Mouse (Mus musculus) adrenal gland, adult 18-20 months (tissue): ENCODE measurements around the gene Rad23b. TPM values are rescaled to one million over a fixed set of nuclear protein-coding genes. Genes with fewer than 3 reads are reported as not detected.
"Not testable (repeated sequence)": the region's sequence is repeated elsewhere in the genome, so short reads cannot be mapped to it uniquely, and the experiment has no call there.

Source experiments
- DNase-seq, 2 experiments: peaks; one replicate each; pipeline ENCODE4 v3.0.0; 2021 to 2022; ENCODE audit warnings: low spot score in 2 of 2
- total RNA-seq, 2 experiments: library from RNA; stranded (reverse); gene quantifications; 1 replicate in 1 of 2; 2 replicates in 1 of 2; pipeline ENCODE4 v1.2.3; 2021

Rad23b gene
- total RNA-seq, 2 experiments from 2014 or later = 128 to 142 TPM

GRCm38 (mm10) chr4:55351860-55352259 is 2.0 kb downstream of the Rad23b start:
- DNase-seq = no peak

- no peak for DNase-seq
Measured at GRCm38 (mm10) chr4:55354038-55354437, 4.2 kb downstream of the Rad23b start.

- DNase-seq = no peak
Measured at GRCm38 (mm10) chr4:55355845-55356244, 6.0 kb downstream of the Rad23b start.

- no peak for DNase-seq
Measured at GRCm38 (mm10) chr4:55356726-55357125, 6.9 kb downstream of the Rad23b start.

GRCm38 (mm10) chr4:55363866-55364265 is 14.0 kb downstream of the Rad23b start:
- DNase-seq = no peak

- no peak for DNase-seq
Measured at GRCm38 (mm10) chr4:55364374-55364773, 14.5 kb downstream of the Rad23b start.

- DNase-seq = no peak
Measured at GRCm38 (mm10) chr4:55366014-55366413, 16.2 kb downstream of the Rad23b start.

- DNase-seq = no peak
Measured at GRCm38 (mm10) chr4:55370127-55370526, 20.3 kb downstream of the Rad23b start.

- DNase-seq = no peak
Measured at GRCm38 (mm10) chr4:55371355-55371754, 21.5 kb downstream of the Rad23b start.

GRCm38 (mm10) chr4:55382350-55382749 is 32.5 kb downstream of the Rad23b start:
- DNase-seq = no peak

GRCm38 (mm10) chr4:55386768-55387167 is 36.9 kb downstream of the Rad23b start:
- DNase-seq = no peak

GRCm38 (mm10) chr4:55391480-55391879 is 41.6 kb downstream of the Rad23b start:
- no peak for DNase-seq

- DNase-seq = no peak
Measured at GRCm38 (mm10) chr4:55392445-55392844, 42.6 kb downstream of the Rad23b start.

GRCm38 (mm10) chr4:55397911-55398762 is 48.3 kb downstream of the Rad23b start:
- DNase-seq = peak; percentile 27 to 43

- DNase-seq = no peak
Measured at GRCm38 (mm10) chr4:55398901-55399300, 49.1 kb downstream of the Rad23b start.

GRCm38 (mm10) chr4:55405329-55405728 is 55.5 kb downstream of the Rad23b start:
- DNase-seq = no peak

GRCm38 (mm10) chr4:55406558-55406957 is 56.7 kb downstream of the Rad23b start:
- no peak for DNase-seq

GRCm38 (mm10) chr4:55408081-55408480 is 58.2 kb downstream of the Rad23b start:
- no peak for DNase-seq

GRCm38 (mm10) chr4:55409025-55409424 is 59.2 kb downstream of the Rad23b start:
- DNase-seq = no peak

GRCm38 (mm10) chr4:55409578-55410224 is 59.9 kb downstream of the Rad23b start:
- DNase-seq = not testable (repeated sequence)

GRCm38 (mm10) chr4:55415864-55416263 is 66.0 kb downstream of the Rad23b start:
- no peak for DNase-seq

- no peak for DNase-seq
Measured at GRCm38 (mm10) chr4:55426250-55426649, 76.4 kb downstream of the Rad23b start.
